Mouse (Mus musculus) C2C12 (cell line): ENCODE measurements around the gene Ercc2. TPM values are rescaled to one million over a fixed set of nuclear protein-coding genes. Genes with fewer than 3 reads are reported as not detected.

Experiments used
- H3K27me3 ChIP-seq: one replicate; pipeline ENCODE4 v1.6.1; 2011; ENCODE audit not compliant: control insufficient read depth, insufficient read depth, insufficient read length
- H3K36me3 ChIP-seq: one replicate; pipeline ENCODE4 v1.6.1; 2011; ENCODE audit not compliant: control insufficient read depth, insufficient read depth
- H3K4me3 ChIP-seq: one replicate; pipeline ENCODE4 v1.5.1; 2011; ENCODE audit warnings: mild to moderate bottlenecking, control low read depth; ENCODE audit not compliant: poor library complexity, insufficient read depth, severe bottlenecking
- H3K79me2 ChIP-seq: one replicate; pipeline ENCODE4 v1.6.1; 2011; ENCODE audit not compliant: control insufficient read depth, insufficient read depth
- H3K79me3 ChIP-seq: one replicate; pipeline ENCODE4 v1.6.1; 2011; ENCODE audit warnings: low read depth, control low read depth
- H3ac ChIP-seq: one replicate; pipeline ENCODE3; 2011; ENCODE audit warnings: low read depth; ENCODE audit not compliant: control insufficient read depth, insufficient read length
- CEBPB ChIP-seq: IDR thresholded peaks from one replicate; pipeline ENCODE4 v1.6.1; 2011; ENCODE audit warnings: low read depth, mild to moderate bottlenecking, control low read depth, moderate library complexity
- CTCF ChIP-seq: IDR thresholded peaks from one replicate; pipeline ENCODE4 v1.5.1; 2011; ENCODE audit not compliant: control insufficient read depth, insufficient read depth, insufficient read length
- FOSL1 ChIP-seq: IDR thresholded peaks from one replicate; pipeline ENCODE4 v1.8.0; 2011; ENCODE audit warnings: mild to moderate bottlenecking, low read length; ENCODE audit not compliant: poor library complexity, insufficient read depth, severe bottlenecking
- MAX ChIP-seq: IDR thresholded peaks from one replicate; pipeline ENCODE4 v1.6.1; 2011; ENCODE audit warnings: mild to moderate bottlenecking, control low read depth
- MYOD1 ChIP-seq: IDR thresholded peaks from one replicate; pipeline ENCODE4 v1.6.1; 2011; ENCODE audit warnings: low read depth; ENCODE audit not compliant: control insufficient read depth, insufficient read length
- MYOG ChIP-seq: IDR thresholded peaks from one replicate; pipeline ENCODE4 v1.6.1; 2011; ENCODE audit not compliant: control insufficient read depth, insufficient read length; ENCODE audit errors: extremely low read depth
- USF1 ChIP-seq: IDR thresholded peaks from one replicate; pipeline ENCODE4 v1.6.1; 2011; ENCODE audit warnings: low read depth, mild to moderate bottlenecking, control low read depth, moderate library complexity
- microRNA-seq: library from miRNA; unstranded; fragments of <30 nt; microRNA quantifications from one replicate; pipeline ENCODE4, GENCODE M21; 2019; ENCODE audit warnings: borderline microRNAs expressed
- polyA plus RNA-seq: library from polyadenylated mRNA; unstranded; fragments of >200 nt; fragmentation: generic; extraction: Trizol; gene quantifications from one replicate; pipeline ENCODE4 v1.2.1, GENCODE M21; 2012; ENCODE audit warnings: missing spikeins

Ercc2 gene
- polyA plus RNA-seq, 1 experiment, result 9.7 TPM

DNA sequence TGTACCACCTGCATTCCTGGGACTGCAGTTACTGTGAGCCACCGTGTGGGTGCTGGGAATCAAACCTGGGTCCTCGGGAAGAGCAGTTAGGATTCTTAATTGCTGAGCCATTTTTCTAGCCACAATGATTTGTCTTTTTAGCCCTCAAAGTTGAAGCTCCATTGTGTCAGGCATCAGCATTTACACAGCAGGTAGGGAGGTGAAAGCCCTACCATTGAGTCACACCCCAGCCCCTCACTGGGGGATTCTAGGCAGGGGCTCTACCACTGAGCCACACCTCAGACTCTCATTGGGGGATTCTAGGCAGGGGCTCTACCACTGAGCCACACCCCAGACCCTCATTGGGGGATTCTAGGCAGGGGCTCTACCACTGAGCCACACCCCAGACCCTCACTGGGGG, 54.5 kb downstream of the Ercc2 start:
- no peak overlapping the region for H3K4me3 ChIP-seq
- peaks cover 2% of the 10 kb centered on the region for H3K36me3 ChIP-seq
- H3K79me3 ChIP-seq, result no peaks in the 10 kb centered on the region
- H3K27me3 ChIP-seq, result no peaks in the 10 kb centered on the region
- no peak for TF ChIP-seq CEBPB
- TF ChIP-seq FOSL1, result no peak
- no peak for TF ChIP-seq MYOG
- no peak for TF ChIP-seq USF1
- no peak for TF ChIP-seq MYOD1
- TF ChIP-seq MAX, result no peak
- TF ChIP-seq CTCF, result no peak
- H3K79me2 ChIP-seq, result no peaks in the 10 kb centered on the region
- H3ac ChIP-seq, result no peak overlapping the region

DNA sequence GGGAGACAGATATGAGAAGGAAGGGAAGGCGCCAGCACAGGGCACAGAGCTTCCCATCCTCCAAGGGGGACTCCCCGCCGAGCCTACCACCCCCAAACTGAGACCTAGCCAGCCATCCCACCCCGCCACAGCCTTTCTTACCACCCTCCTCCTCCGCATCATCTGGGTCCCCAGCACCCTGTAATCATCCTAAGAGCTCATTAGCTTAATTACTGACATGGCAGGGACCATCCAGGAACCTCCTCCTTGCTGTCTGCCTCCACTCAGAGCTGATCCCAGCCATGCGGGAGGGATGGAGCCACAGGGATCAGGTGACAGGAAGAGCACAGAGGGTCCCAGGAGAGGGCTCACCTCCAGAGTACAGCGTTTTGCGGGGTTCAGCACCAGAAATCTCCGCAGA, 55.2 kb downstream of the Ercc2 start:
- Histone ChIP-seq H3K27me3 (no peaks in the 10 kb centered on the region), H3K79me2 (no peaks in the 10 kb centered on the region), H3ac (no peak overlapping the region), H3K79me3 (no peaks in the 10 kb centered on the region), H3K4me3 (no peak overlapping the region), H3K36me3 (peaks cover 2% of the 10 kb centered on the region)
- TF ChIP-seq MAX (no peak), USF1 (no peak), CEBPB (no peak), FOSL1 (no peak), CTCF (no peak), MYOG (no peak), MYOD1 (no peak)

DNA sequence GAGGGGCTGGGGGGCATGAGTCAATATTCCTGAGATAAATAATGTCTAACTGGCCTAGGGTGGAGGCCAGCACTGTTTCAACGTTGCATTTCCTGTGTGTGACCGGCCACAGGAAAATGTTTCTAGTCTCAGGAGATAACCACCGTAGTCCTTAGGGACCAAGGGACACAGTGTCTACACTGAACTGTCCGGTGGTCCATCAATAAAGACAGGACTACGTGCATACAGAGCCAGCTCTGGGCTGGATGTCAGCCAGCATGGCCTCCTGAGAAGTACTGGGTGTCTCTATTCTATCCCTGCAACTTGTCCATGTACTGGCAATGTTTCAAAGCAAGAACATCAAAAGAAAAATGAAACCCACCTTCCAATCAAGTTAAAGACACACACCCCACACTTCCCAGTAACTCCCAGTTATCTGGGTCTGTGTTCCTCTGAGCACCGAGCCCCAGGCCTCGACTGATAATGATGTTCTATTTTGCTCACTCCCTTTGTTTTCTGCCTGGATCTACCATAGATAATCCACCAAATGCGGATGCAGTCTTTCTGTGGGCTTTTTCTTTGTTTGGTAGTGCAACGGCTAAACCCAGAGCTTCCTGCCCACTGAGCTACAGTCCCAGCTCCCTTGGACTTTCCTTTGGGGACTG, 59.8 kb downstream of the Ercc2 start:
- no peaks in the 10 kb centered on the region for H3K36me3 ChIP-seq
- no peaks in the 10 kb centered on the region for H3K79me3 ChIP-seq
- H3K4me3 ChIP-seq, result no peak overlapping the region
- TF ChIP-seq USF1 (no peak), MYOD1 (no peak), FOSL1 (no peak), MAX (no peak), CEBPB (no peak), MYOG (no peak)
- H3ac ChIP-seq, result no peak overlapping the region
- no peaks in the 10 kb centered on the region for H3K27me3 ChIP-seq
- H3K79me2 ChIP-seq, result no peaks in the 10 kb centered on the region

DNA sequence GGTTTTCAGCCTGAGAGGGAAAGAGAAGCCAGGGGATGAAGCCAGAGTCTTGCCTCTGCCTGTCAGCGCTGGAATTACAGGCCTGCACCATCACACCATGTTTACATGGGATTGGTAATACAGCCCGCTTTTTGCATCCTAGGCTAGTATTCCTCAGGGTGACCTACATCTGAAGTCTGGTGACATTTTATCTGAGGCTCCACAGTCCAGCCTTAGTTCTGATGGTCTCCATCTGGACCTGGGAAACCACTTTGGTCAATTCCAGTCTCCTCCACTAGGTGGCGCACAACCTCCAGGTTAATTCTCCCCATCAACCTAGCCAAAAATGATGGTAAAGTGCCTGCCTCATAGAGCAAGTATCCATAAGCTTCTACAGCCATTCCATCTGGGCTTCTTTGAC, 61.5 kb downstream of the Ercc2 start:
- H3K79me2 ChIP-seq, result no peaks in the 10 kb centered on the region
- no peaks in the 10 kb centered on the region for H3K36me3 ChIP-seq
- TF ChIP-seq MYOG, result no peak
- H3ac ChIP-seq, result no peak overlapping the region
- no peaks in the 10 kb centered on the region for H3K79me3 ChIP-seq
- H3K27me3 ChIP-seq, result no peaks in the 10 kb centered on the region
- no peak overlapping the region for H3K4me3 ChIP-seq

DNA sequence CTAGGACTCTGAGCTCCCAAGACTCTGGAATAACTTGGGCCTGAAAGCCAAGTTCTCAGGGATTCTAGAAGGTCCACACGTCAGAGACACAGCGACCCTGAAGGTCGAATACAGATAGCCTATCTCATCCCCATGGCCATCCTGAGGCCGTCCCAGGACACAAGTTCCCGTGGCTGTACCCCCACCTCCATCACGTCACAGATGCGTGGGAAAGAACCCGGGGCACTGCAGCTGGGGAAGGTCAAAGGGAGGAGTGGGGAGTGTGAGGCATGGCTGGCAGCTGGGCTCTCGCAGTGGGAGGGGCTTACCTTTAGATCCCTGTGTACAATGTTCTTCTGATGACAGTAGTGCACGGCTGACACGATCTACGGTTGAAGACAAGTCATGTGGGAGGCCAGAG, 63.0 kb downstream of the Ercc2 start:
- TF ChIP-seq CEBPB (no peak), USF1 (no peak), MYOD1 (no peak), MAX (no peak), FOSL1 (no peak), MYOG (no peak), CTCF (no peak)
- Histone ChIP-seq H3K79me3 (no peaks in the 10 kb centered on the region), H3K27me3 (no peaks in the 10 kb centered on the region), H3ac (no peak overlapping the region), H3K79me2 (no peaks in the 10 kb centered on the region), H3K4me3 (no peak overlapping the region), H3K36me3 (no peaks in the 10 kb centered on the region)

Small RNA genes within 50 kb of the gene (microRNA-seq; reads per million reads assigned to microRNA genes)
- not detected for gene Mir343

Other genes with a start within 250 kb of the Ercc2 start
- 12.3 TPM for gene Qpctl, start 232.7 kb upstream of the Ercc2 start, polyA plus RNA-seq
- 255 TPM for gene Snrpd2, start 232.3 kb upstream of the Ercc2 start, polyA plus RNA-seq
- 0.43 TPM for gene Gipr, start 215.9 kb upstream of the Ercc2 start, polyA plus RNA-seq
- gene Eml2, start 205.6 kb upstream of the Ercc2 start, polyA plus RNA-seq, result 16.4 TPM
- gene Gpr4, start 169.5 kb upstream of the Ercc2 start, polyA plus RNA-seq, result 0.05 TPM
- gene Opa3, start 153.7 kb upstream of the Ercc2 start, polyA plus RNA-seq, result 27.5 TPM
- 145 TPM for gene Vasp, start 110.2 kb upstream of the Ercc2 start, polyA plus RNA-seq
- 0.05 TPM for gene Ppm1n, start 101.9 kb upstream of the Ercc2 start, polyA plus RNA-seq
- gene Rtn2, start 99.4 kb upstream of the Ercc2 start, polyA plus RNA-seq, result 107 TPM
- 1.4 TPM for gene Fosb, start 72.0 kb upstream of the Ercc2 start, polyA plus RNA-seq
- 151 TPM for gene Ercc1, start 37.2 kb upstream of the Ercc2 start, polyA plus RNA-seq
- gene Cd3eap, start 22.5 kb upstream of the Ercc2 start, polyA plus RNA-seq, result 25.6 TPM
- gene Ppp1r13l, start 22.3 kb upstream of the Ercc2 start, polyA plus RNA-seq, result 21.5 TPM
- gene Klc3, start 22.1 kb downstream of the Ercc2 start, polyA plus RNA-seq, result 4.3 TPM
- 1.9 TPM for gene Ckm, start 22.8 kb downstream of the Ercc2 start, polyA plus RNA-seq
- gene Mark4, start 76.8 kb downstream of the Ercc2 start, polyA plus RNA-seq, result 12.9 TPM
- 0.01 TPM for gene Exoc3l2, start 81.3 kb downstream of the Ercc2 start, polyA plus RNA-seq
- 4.8 TPM for gene Bloc1s3, start 126.4 kb downstream of the Ercc2 start, polyA plus RNA-seq
- gene Trappc6a, start 126.4 kb downstream of the Ercc2 start, polyA plus RNA-seq, result 23.2 TPM
- 0.11 TPM for gene Nkpd1, start 135.8 kb downstream of the Ercc2 start, polyA plus RNA-seq
- gene Ppp1r37, start 181.1 kb downstream of the Ercc2 start, polyA plus RNA-seq, result 32.6 TPM
- 1.9 TPM for gene Zfp296, start 195.3 kb downstream of the Ercc2 start, polyA plus RNA-seq
- 136 TPM for gene Gemin7, start 195.6 kb downstream of the Ercc2 start, polyA plus RNA-seq
- gene Clasrp, start 222.5 kb downstream of the Ercc2 start, polyA plus RNA-seq, result 19.0 TPM
- gene Relb, start 247.4 kb downstream of the Ercc2 start, polyA plus RNA-seq, result 11.1 TPM